Mouse (Mus musculus): Measurements from ENCODE around the gene Elp1. TPM values are rescaled to one million over a fixed set of nuclear protein-coding genes. Genes with fewer than 3 reads are reported as not detected.

Gene Elp1
- polyA plus RNA-seq, 1 experiment from 2014 or later = 48.6 TPM

GRCm38 (mm10) chr4:56831013-56831609, 29.0 kb upstream of the Elp1 start:
- WGBS = 53% methylated on average over 13 of the region's 13 CpGs
- H3K27me3 ChIP-seq (replicated peaks) = no peaks in the 10 kb centered on the region
- no peak overlapping the region for H3K4me3 ChIP-seq
- peaks cover 22% of the 10 kb centered on the region for H3K36me3 ChIP-seq
- H3K9ac ChIP-seq = no peak overlapping the region
- peaks cover 13% of the 10 kb centered on the region; the same call in 1 of the 2 replicates for H3K4me1 ChIP-seq (replicated peaks)
- peak; percentile 59; the same call in 1 of the 2 replicates for ATAC-seq (ENCODE audit: insufficient number of reproducible peaks, low FRiP score)
- 0 out of 2 replicates have a peak overlapping the region, but pooled peaks have one; percentile 18 for H3K27ac ChIP-seq (ENCODE audit: poor library complexity, severe bottlenecking)
- H3K4me2 ChIP-seq = no peak overlapping the region
- H3K9me3 ChIP-seq (replicated peaks) = no peaks in the 10 kb centered on the region

GRCm38 (mm10) chr4:56829511-56829921, 27.4 kb upstream of the Elp1 start:
- Histone ChIP-seq H3K9me3 (replicated peaks) (no peaks in the 10 kb centered on the region), H3K4me1 (replicated peaks) (peaks cover 13% of the 10 kb centered on the region; the same call in 1 of the 2 replicates), H3K27ac (ENCODE audit: poor library complexity, severe bottlenecking) (no peak overlapping the region), H3K9ac (no peak overlapping the region), H3K27me3 (replicated peaks) (no peaks in the 10 kb centered on the region), H3K36me3 (peaks cover 22% of the 10 kb centered on the region), H3K4me2 (no peak overlapping the region), H3K4me3 (no peak overlapping the region)
- 60% methylated on average over 7 of the region's 7 CpGs for WGBS
- peak; percentile 36; the same call in 1 of the 2 replicates for ATAC-seq (ENCODE audit: insufficient number of reproducible peaks, low FRiP score)

- Histone ChIP-seq H3K4me2 (no peak overlapping the region), H3K9me3 (replicated peaks) (no peaks in the 10 kb centered on the region), H3K27ac (ENCODE audit: poor library complexity, severe bottlenecking) (no peak overlapping the region), H3K9ac (no peak overlapping the region), H3K36me3 (peaks cover 19% of the 10 kb centered on the region), H3K4me1 (replicated peaks) (peaks cover 13% of the 10 kb centered on the region; the same call in 1 of the 2 replicates), H3K4me3 (no peak overlapping the region), H3K27me3 (replicated peaks) (no peaks in the 10 kb centered on the region)
- no peak for ATAC-seq (ENCODE audit: insufficient number of reproducible peaks, low FRiP score)
- WGBS = 75% methylated on average over 3 of the region's 3 CpGs
Measured at GRCm38 (mm10) chr4:56828932-56829331, 26.8 kb upstream of the Elp1 start.

- Histone ChIP-seq H3K27me3 (replicated peaks) (no peaks in the 10 kb centered on the region), H3K4me2 (no peak overlapping the region), H3K4me1 (replicated peaks) (no peaks in the 10 kb centered on the region), H3K27ac (ENCODE audit: poor library complexity, severe bottlenecking) (no peak overlapping the region), H3K9me3 (replicated peaks) (no peaks in the 10 kb centered on the region), H3K36me3 (peaks cover 10% of the 10 kb centered on the region), H3K4me3 (no peak overlapping the region), H3K9ac (no peak overlapping the region)
- ATAC-seq (ENCODE audit: insufficient number of reproducible peaks, low FRiP score) = no peak
- WGBS = 75% methylated on average over 9 of the region's 9 CpGs
Measured at GRCm38 (mm10) chr4:56824231-56824630, 22.1 kb upstream of the Elp1 start.

- Histone ChIP-seq H3K27me3 (replicated peaks) (no peaks in the 10 kb centered on the region), H3K4me1 (replicated peaks) (no peaks in the 10 kb centered on the region), H3K4me3 (no peak overlapping the region), H3K4me2 (no peak overlapping the region), H3K9me3 (replicated peaks) (no peaks in the 10 kb centered on the region), H3K36me3 (no peaks in the 10 kb centered on the region; the same call in 1 of the 2 replicates), H3K27ac (ENCODE audit: poor library complexity, severe bottlenecking) (no peak overlapping the region), H3K9ac (no peak overlapping the region)
- no peak for ATAC-seq (ENCODE audit: insufficient number of reproducible peaks, low FRiP score)
Measured at GRCm38 (mm10) chr4:56820017-56820550, 18.0 kb upstream of the Elp1 start.

- Histone ChIP-seq H3K36me3 (0 out of 2 replicates have a peak, but pooled peaks cover 8% of the 10 kb centered on the region), H3K4me3 (no peak overlapping the region), H3K9ac (no peak overlapping the region), H3K4me2 (no peak overlapping the region), H3K27ac (ENCODE audit: poor library complexity, severe bottlenecking) (no peak overlapping the region), H3K4me1 (replicated peaks) (0 out of 2 replicates have a peak, but pooled peaks cover 5% of the 10 kb centered on the region), H3K9me3 (replicated peaks) (no peaks in the 10 kb centered on the region), H3K27me3 (replicated peaks) (no peaks in the 10 kb centered on the region)
- no peak for ATAC-seq (ENCODE audit: insufficient number of reproducible peaks, low FRiP score)
- 85% methylated on average over 8 of the region's 8 CpGs for WGBS
Measured at GRCm38 (mm10) chr4:56815131-56815530, 13.0 kb upstream of the Elp1 start.

GRCm38 (mm10) chr4:56812096-56812495, 10.0 kb upstream of the Elp1 start:
- 73% methylated on average over 4 of the region's 4 CpGs for WGBS
- no peak overlapping the region for H3K27ac ChIP-seq (ENCODE audit: poor library complexity, severe bottlenecking)
- H3K27me3 ChIP-seq (replicated peaks) = no peaks in the 10 kb centered on the region
- H3K36me3 ChIP-seq = peaks cover 17% of the 10 kb centered on the region; the same call in 1 of the 2 replicates
- H3K4me2 ChIP-seq = no peak overlapping the region
- H3K9me3 ChIP-seq (replicated peaks) = no peaks in the 10 kb centered on the region
- 0 out of 2 replicates have a peak, but pooled peaks cover 5% of the 10 kb centered on the region for H3K4me1 ChIP-seq (replicated peaks)
- H3K4me3 ChIP-seq = no peak overlapping the region
- no peak overlapping the region for H3K9ac ChIP-seq
- ATAC-seq (ENCODE audit: insufficient number of reproducible peaks, low FRiP score) = no peak

GRCm38 (mm10) chr4:56811642-56812041, 9.5 kb upstream of the Elp1 start:
- Histone ChIP-seq H3K27me3 (replicated peaks) (no peaks in the 10 kb centered on the region), H3K4me2 (no peak overlapping the region), H3K9me3 (replicated peaks) (no peaks in the 10 kb centered on the region), H3K9ac (no peak overlapping the region), H3K4me1 (replicated peaks) (0 out of 2 replicates have a peak, but pooled peaks cover 5% of the 10 kb centered on the region), H3K4me3 (no peak overlapping the region), H3K27ac (ENCODE audit: poor library complexity, severe bottlenecking) (no peak overlapping the region), H3K36me3 (peaks cover 22% of the 10 kb centered on the region)
- WGBS = 57% methylated on average over 3 of the region's 3 CpGs
- ATAC-seq (ENCODE audit: insufficient number of reproducible peaks, low FRiP score) = no peak

- 71% methylated on average over 4 of the region's 4 CpGs for WGBS
- H3K36me3 ChIP-seq = peaks cover 39% of the 10 kb centered on the region
- no peak for ATAC-seq (ENCODE audit: insufficient number of reproducible peaks, low FRiP score)
Measured at GRCm38 (mm10) chr4:56809050-56809449, 6.9 kb upstream of the Elp1 start.

GRCm38 (mm10) chr4:56802669-56803150, 579 bp upstream of the Elp1 start:
- 2% methylated on average over 25 of the region's 25 CpGs for WGBS
- H3K27me3 ChIP-seq (replicated peaks) = no peaks in the 10 kb centered on the region
- ATAC-seq (ENCODE audit: insufficient number of reproducible peaks, low FRiP score) = no peak
- H3K36me3 ChIP-seq = peaks cover 44% of the 10 kb centered on the region
- H3K4me1 ChIP-seq (replicated peaks) = peaks cover 16% of the 10 kb centered on the region
- no peaks in the 10 kb centered on the region for H3K9me3 ChIP-seq (replicated peaks)
- peak overlapping the region; percentile 94 for H3K9ac ChIP-seq
- H3K27ac ChIP-seq (ENCODE audit: poor library complexity, severe bottlenecking) = peak overlapping the region; percentile 75; the same call in 1 of the 2 replicates
- H3K4me3 ChIP-seq = peak overlapping the region; percentile 95
- peak overlapping the region; percentile 80 for H3K4me2 ChIP-seq

More at GRCm38 (mm10) chr4:56809050-56809449, 6.9 kb upstream of the Elp1 start:
- H3K4me3 ChIP-seq = no peak overlapping the region
- 0 out of 2 replicates have a peak, but pooled peaks cover 5% of the 10 kb centered on the region for H3K4me1 ChIP-seq (replicated peaks)
- H3K27ac ChIP-seq (ENCODE audit: poor library complexity, severe bottlenecking) = no peak overlapping the region
- H3K9me3 ChIP-seq (replicated peaks) = no peaks in the 10 kb centered on the region
- no peak overlapping the region for H3K9ac ChIP-seq
- no peak overlapping the region for H3K4me2 ChIP-seq
- no peaks in the 10 kb centered on the region for H3K27me3 ChIP-seq (replicated peaks)

- Histone ChIP-seq H3K4me2 (no peak overlapping the region), H3K9me3 (replicated peaks) (no peaks in the 10 kb centered on the region), H3K27me3 (replicated peaks) (no peaks in the 10 kb centered on the region), H3K4me1 (replicated peaks) (no peaks in the 10 kb centered on the region), H3K4me3 (no peak overlapping the region), H3K36me3 (peaks cover 89% of the 10 kb centered on the region), H3K27ac (ENCODE audit: poor library complexity, severe bottlenecking) (no peak overlapping the region), H3K9ac (no peak overlapping the region)
- no peak for ATAC-seq (ENCODE audit: insufficient number of reproducible peaks, low FRiP score)
- 49% methylated on average over 1 of the region's 1 CpGs for WGBS
Measured at GRCm38 (mm10) chr4:56791373-56791772, 10.8 kb downstream of the Elp1 start.

All from heart, embryonic 12.5 days (tissue).